Mouse (Mus musculus) testis, adult 2 months (tissue): ENCODE data around the gene Pth1r. TPM values are rescaled to one million over a fixed set of nuclear protein-coding genes. Genes with fewer than 3 reads are reported as not detected.

Source experiments
- H3K27ac ChIP-seq: fragments of 200-500 bp; 2 replicates; pipeline ENCODE4 v1.5.1; 2012; ENCODE audit warnings: low read depth, low read length; ENCODE audit not compliant: control insufficient read depth, insufficient read depth
- H3K27me3 ChIP-seq: fragments of 200-500 bp; 2 replicates; pipeline ENCODE4 v1.6.1; 2012; ENCODE audit warnings: mild to moderate bottlenecking, low read length, moderate library complexity; ENCODE audit not compliant: control insufficient read depth, insufficient read depth
- H3K36me3 ChIP-seq: fragments of 200-500 bp; 2 replicates; pipeline ENCODE4 v1.6.1; 2012; ENCODE audit warnings: mild to moderate bottlenecking, low read length; ENCODE audit not compliant: control insufficient read depth, insufficient read depth
- H3K4me1 ChIP-seq: fragments of 200-500 bp; 2 replicates; pipeline ENCODE4 v1.6.1; 2012; ENCODE audit warnings: low read length; ENCODE audit not compliant: control insufficient read depth, insufficient read depth
- H3K4me3 ChIP-seq: fragments of 200-500 bp; 2 replicates; pipeline ENCODE4 v1.5.1; 2012; ENCODE audit warnings: low read depth, mild to moderate bottlenecking, low read length, moderate library complexity, mixed read lengths; ENCODE audit not compliant: control insufficient read depth
- CTCF ChIP-seq: fragments of 200-500 bp; IDR thresholded peaks from 2 replicates; pipeline ENCODE4 v1.5.1; 2012; ENCODE audit warnings: low read depth, mild to moderate bottlenecking, inconsistent platforms, low read length, moderate library complexity; ENCODE audit not compliant: control insufficient read depth, insufficient read depth, insufficient replicate concordance
- POLR2A ChIP-seq: fragments of 200-500 bp; IDR thresholded peaks from 2 replicates; pipeline ENCODE4 v1.6.1; 2012; ENCODE audit warnings: low read depth, mild to moderate bottlenecking, inconsistent platforms, low read length, moderate library complexity; ENCODE audit not compliant: control insufficient read depth
- polyA plus RNA-seq: library from polyadenylated mRNA; depleted of rRNA; stranded (reverse); fragments of >200 nt; gene quantifications from 2 replicates; pipeline ENCODE4 v1.2.3, GENCODE M21; 2012

Pth1r gene
- polyA plus RNA-seq, 1 experiment: 2.9 TPM

DNA sequence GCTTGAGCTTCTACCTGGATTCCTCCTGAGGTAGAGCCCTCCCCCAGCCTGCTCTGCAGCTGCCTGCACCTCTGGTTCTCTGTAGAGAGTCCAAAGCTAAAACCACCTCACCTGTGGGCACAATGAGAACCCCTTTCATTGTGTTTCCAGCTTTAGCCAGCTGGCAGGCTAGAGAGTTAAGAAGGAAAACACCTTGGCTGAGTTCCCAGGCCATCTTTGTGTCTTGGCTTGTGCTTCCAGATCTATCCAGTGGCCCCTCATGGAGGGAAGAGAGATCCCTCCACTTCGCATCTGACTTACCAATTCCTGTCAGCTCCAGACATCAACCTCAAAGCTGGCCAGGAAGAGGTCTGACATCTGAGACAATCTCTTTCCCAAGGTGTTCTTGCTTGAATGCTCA is 31.2 kb upstream of the Pth1r start:
- TF ChIP-seq POLR2A: no peak
- no peak for TF ChIP-seq CTCF
- no peaks in the 10 kb centered on the region for H3K27me3 ChIP-seq
- peaks cover 11% of the 10 kb centered on the region for H3K4me1 ChIP-seq
- no peaks in the 10 kb centered on the region for H3K36me3 ChIP-seq
- no peak overlapping the region for H3K27ac ChIP-seq
- no peak overlapping the region for H3K4me3 ChIP-seq

DNA sequence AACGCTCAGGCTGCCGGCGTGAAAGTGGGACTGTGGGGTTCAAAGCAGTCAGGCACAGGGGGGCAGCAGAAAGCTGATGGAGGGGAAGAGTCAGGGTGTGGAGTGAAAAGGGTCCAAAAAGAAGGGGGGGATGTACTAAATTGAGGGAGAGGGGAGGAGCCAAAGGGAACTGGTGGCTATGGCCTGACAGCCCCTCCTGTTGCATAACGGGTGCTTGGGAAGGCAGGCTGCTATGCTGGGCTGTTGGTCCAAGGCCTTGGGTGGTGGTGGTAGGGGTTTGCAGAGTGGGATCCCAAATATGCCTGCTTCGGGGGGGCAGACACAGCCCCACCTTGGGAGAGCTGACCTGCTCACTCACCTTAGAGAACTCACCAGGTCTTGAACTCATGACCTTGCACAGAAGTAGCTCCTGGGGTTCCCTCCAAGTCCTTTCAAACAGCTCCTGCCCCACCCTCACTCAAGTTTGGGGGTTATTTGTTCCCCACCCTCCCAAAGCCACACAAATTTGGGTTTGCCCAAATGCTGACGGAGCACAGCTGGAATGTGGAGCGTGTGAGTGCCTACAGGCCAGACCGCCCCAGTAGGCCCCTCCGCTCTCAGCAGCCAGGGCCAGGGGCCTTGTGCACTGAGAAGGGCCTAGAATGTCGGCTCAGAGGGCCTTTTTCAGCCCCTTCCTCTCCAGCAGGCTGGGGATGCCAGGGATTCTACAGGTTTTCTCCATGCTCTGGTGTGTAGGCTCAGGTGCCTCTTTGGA is 28.5 kb upstream of the Pth1r start:
- H3K27ac ChIP-seq: no peak overlapping the region
- H3K27me3 ChIP-seq: no peaks in the 10 kb centered on the region
- H3K4me1 ChIP-seq: no peaks in the 10 kb centered on the region
- no peaks in the 10 kb centered on the region for H3K36me3 ChIP-seq
- no peak overlapping the region for H3K4me3 ChIP-seq
- TF ChIP-seq CTCF: no peak
- no peak for TF ChIP-seq POLR2A

DNA sequence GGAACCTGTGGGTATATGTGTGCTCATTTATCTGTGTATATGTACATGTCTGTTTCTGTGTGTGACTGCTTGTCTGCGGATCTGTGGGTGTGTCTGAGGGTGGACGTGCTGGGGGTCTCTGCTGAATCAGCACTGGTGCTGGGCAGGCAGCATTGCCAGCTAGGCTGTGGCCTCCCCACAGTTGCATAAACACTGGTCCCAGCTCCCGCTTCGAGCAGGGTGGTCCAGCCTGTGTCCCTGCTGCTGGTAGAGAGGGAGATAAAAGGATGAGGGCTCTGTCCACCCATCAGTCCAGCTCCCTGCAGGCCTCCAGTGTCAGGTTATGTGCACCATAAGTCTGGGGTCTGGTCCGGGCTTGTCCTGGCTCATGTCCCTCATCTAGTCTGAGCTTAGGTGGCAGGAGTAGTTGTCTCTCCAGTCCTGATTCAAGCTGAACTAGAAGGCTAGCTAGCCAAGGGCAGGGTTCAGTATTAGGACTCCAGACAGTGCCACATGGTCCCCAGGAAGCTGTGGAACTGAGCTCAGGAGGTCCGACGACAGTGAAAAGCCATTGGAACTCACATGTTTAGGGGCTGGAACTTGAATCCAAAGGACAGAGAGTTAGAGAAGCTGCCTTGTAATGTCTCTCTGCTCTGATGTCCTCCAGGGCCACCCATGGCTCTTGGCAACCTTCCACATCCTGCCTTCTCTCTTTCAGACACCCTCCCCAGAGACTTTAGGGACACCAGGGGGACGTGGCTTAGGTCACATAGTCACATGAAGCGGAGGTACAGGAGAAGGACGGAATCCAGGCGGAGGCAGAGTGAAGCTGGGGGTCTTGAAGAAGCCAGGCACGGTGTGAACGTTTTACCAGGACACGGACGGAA is 27.7 kb upstream of the Pth1r start:
- Histone ChIP-seq H3K4me3 (no peak overlapping the region), H3K36me3 (no peaks in the 10 kb centered on the region), H3K27ac (no peak overlapping the region), H3K27me3 (no peaks in the 10 kb centered on the region), H3K4me1 (no peaks in the 10 kb centered on the region)
- TF ChIP-seq POLR2A (no peak), CTCF (no peak)

DNA sequence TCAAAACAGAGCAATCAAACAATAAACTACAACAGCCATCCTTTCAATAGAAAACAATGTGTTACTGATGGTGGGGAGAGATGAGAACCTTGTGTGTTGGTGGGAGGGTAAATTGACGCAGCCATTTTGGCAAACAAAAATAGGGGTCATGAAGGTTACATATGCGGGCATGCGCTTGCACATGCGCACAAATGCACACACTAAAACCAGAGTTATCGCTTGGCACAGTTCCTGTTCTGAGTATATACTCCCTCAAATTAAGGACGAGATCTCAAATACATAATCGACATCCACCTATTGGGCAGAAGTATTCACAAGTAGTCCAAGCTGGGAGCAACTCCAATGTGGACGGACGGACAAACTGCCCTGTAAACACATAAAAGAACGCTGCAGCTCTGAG is 25.4 kb upstream of the Pth1r start:
- H3K4me1 ChIP-seq: no peaks in the 10 kb centered on the region
- no peak overlapping the region for H3K27ac ChIP-seq
- H3K4me3 ChIP-seq: no peak overlapping the region
- H3K27me3 ChIP-seq: no peaks in the 10 kb centered on the region
- TF ChIP-seq POLR2A: no peak
- no peak for TF ChIP-seq CTCF
- H3K36me3 ChIP-seq: no peaks in the 10 kb centered on the region

- H3K27ac ChIP-seq: no peak overlapping the region
- H3K36me3 ChIP-seq: no peaks in the 10 kb centered on the region
- H3K27me3 ChIP-seq: no peaks in the 10 kb centered on the region
Observed at GRCm38 (mm10) chr9:110763405-110763804, 16.5 kb upstream of the Pth1r start.

GRCm38 (mm10) chr9:110762763-110763162 is 15.8 kb upstream of the Pth1r start:
- no peak overlapping the region for H3K27ac ChIP-seq
- TF ChIP-seq POLR2A (no peak), CTCF (no peak)
- no peaks in the 10 kb centered on the region for H3K36me3 ChIP-seq
- H3K4me1 ChIP-seq: no peaks in the 10 kb centered on the region
- no peaks in the 10 kb centered on the region for H3K27me3 ChIP-seq
- H3K4me3 ChIP-seq: no peak overlapping the region

More at GRCm38 (mm10) chr9:110763405-110763804, 16.5 kb upstream of the Pth1r start:
- TF ChIP-seq CTCF (no peak), POLR2A (no peak)
- Histone ChIP-seq H3K4me1 (no peaks in the 10 kb centered on the region), H3K4me3 (no peak overlapping the region)

GRCm38 (mm10) chr9:110760886-110761285 is 13.9 kb upstream of the Pth1r start:
- Histone ChIP-seq H3K36me3 (no peaks in the 10 kb centered on the region), H3K4me1 (no peaks in the 10 kb centered on the region), H3K27me3 (no peaks in the 10 kb centered on the region), H3K27ac (no peak overlapping the region), H3K4me3 (no peak overlapping the region)
- TF ChIP-seq CTCF (no peak), POLR2A (no peak)
